Mouse (Mus musculus): Measurements from ENCODE around the gene Snrk. TPM values are rescaled to one million over a fixed set of nuclear protein-coding genes. Genes with fewer than 3 reads are reported as not detected.

Snrk gene
- polyA plus RNA-seq, 1 experiment from 2014 or later = 25.5 TPM

DNA sequence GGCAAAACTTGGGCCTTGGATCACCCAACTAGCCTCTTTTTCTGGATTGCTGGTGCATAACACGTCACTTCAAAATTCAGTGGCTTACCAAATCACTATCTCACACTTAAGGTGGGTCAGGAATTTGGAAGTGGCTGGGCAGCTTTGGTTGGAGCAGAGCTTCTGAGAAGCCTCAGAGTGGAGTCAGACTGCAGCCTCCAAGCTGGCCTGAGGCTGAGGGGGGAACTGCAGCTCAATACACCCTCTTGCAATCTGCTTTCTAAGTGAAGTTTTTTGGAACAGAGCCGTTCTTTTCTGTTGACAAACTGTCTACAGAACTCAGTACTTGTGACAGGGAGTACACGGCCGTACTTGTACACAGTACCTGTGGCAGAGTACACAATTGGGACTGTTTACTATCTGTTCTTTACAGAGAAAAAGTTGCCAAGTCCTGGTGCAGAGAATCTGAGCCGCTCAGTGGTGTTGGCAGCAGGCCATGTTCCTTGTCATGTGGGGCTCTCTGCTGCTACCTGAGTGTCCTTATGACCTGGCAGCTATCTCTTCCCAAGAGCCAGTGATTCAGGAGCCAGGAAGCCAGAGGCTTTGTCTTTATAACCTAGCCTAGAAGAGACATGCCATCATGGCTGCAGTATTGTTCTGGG is 78.1 kb downstream of the Snrk start:
- peaks cover 5% of the 10 kb centered on the region; the same call in 1 of the 2 replicates for H3K4me1 ChIP-seq (ENCODE audit: insufficient read depth)
- no peaks in the 10 kb centered on the region for H3K9me3 ChIP-seq (ENCODE audit: low read length)
- H3K9ac ChIP-seq (replicated peaks) = no peak overlapping the region
- 0 out of 2 replicates have a peak, but pooled peaks cover 7% of the 10 kb centered on the region for H3K36me3 ChIP-seq (replicated peaks; ENCODE audit: insufficient read depth, low read length)
- no peak overlapping the region for H3K4me3 ChIP-seq (ENCODE audit: low read depth, low read length)
- H3K27me3 ChIP-seq (ENCODE audit: insufficient read depth, low read length) = no peaks in the 10 kb centered on the region
- 60% methylated on average over 5 of the region's 5 CpGs for WGBS (ENCODE audit: insufficient replicate concordance)
- H3K27ac ChIP-seq (ENCODE audit: low read depth) = peak overlapping the region; percentile 29
- ATAC-seq (peak; percentile 93), DNase-seq (peak; percentile 78)
- no peak overlapping the region for H3K4me2 ChIP-seq (ENCODE audit: low read depth, low read length)
- no peak for TF ChIP-seq CTCF (IDR thresholded peaks at IDR 0.05; ENCODE audit: low read depth)
- TF ChIP-seq EP300 (IDR thresholded peaks at IDR 0.05; ENCODE audit: low read depth) = no peak

DNA sequence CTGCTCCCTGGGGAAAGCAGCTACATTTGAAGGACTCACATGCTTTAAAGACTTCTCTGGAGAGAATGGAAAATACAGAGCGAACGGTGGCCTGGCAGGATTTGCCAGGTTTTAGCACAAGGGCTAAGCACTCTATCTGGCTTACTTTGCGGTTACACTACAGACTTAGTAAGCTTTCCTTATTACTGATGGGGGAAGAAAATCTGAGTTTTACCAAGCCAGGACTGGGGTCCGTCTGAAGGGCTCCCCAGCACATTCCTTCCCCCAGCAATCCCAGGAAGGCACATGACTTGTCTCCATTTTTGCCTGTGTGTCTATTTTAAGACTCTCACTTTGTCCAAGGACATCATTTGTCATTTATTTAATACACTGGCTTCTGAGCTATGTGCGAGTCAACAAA is 80.0 kb downstream of the Snrk start:
- 0 out of 2 replicates have a peak, but pooled peaks cover 11% of the 10 kb centered on the region for H3K36me3 ChIP-seq (replicated peaks; ENCODE audit: insufficient read depth, low read length)
- peaks cover 5% of the 10 kb centered on the region; the same call in 1 of the 2 replicates for H3K4me1 ChIP-seq (ENCODE audit: insufficient read depth)
- H3K27ac ChIP-seq (ENCODE audit: low read depth) = no peak overlapping the region
- no peak for DNase-seq
- H3K9me3 ChIP-seq (ENCODE audit: low read length) = no peaks in the 10 kb centered on the region
- H3K4me3 ChIP-seq (ENCODE audit: low read depth, low read length) = no peak overlapping the region
- no peak for TF ChIP-seq CTCF (IDR thresholded peaks at IDR 0.05; ENCODE audit: low read depth)
- no peak for TF ChIP-seq EP300 (IDR thresholded peaks at IDR 0.05; ENCODE audit: low read depth)
- H3K9ac ChIP-seq (replicated peaks) = no peak overlapping the region
- H3K4me2 ChIP-seq (ENCODE audit: low read depth, low read length) = no peak overlapping the region
- no peak for ATAC-seq
- 78% methylated on average over 5 of the region's 5 CpGs for WGBS (ENCODE audit: insufficient replicate concordance)
- H3K27me3 ChIP-seq (ENCODE audit: insufficient read depth, low read length) = no peaks in the 10 kb centered on the region

GRCm38 (mm10) chr9:122198621-122199020 is 81.6 kb downstream of the Snrk start:
- no peak overlapping the region for H3K4me3 ChIP-seq (ENCODE audit: low read depth, low read length)
- no peak for ATAC-seq
- H3K27ac ChIP-seq (ENCODE audit: low read depth) = no peak overlapping the region
- H3K27me3 ChIP-seq (ENCODE audit: insufficient read depth, low read length) = no peaks in the 10 kb centered on the region
- no peak overlapping the region for H3K9ac ChIP-seq (replicated peaks)
- DNase-seq = no peak
- H3K36me3 ChIP-seq (replicated peaks; ENCODE audit: insufficient read depth, low read length) = 0 out of 2 replicates have a peak, but pooled peaks cover 11% of the 10 kb centered on the region
- no peaks in the 10 kb centered on the region for H3K9me3 ChIP-seq (ENCODE audit: low read length)
- H3K4me2 ChIP-seq (ENCODE audit: low read depth, low read length) = no peak overlapping the region
- TF ChIP-seq CTCF (IDR thresholded peaks at IDR 0.05; ENCODE audit: low read depth) (no peak), EP300 (IDR thresholded peaks at IDR 0.05; ENCODE audit: low read depth) (no peak)
- WGBS (ENCODE audit: insufficient replicate concordance) = 75% methylated on average over 3 of the region's 3 CpGs
- peaks cover 2% of the 10 kb centered on the region; the same call in 1 of the 2 replicates for H3K4me1 ChIP-seq (ENCODE audit: insufficient read depth)

GRCm38 (mm10) chr9:122199253-122199652 is 82.2 kb downstream of the Snrk start:
- ATAC-seq = no peak

DNA sequence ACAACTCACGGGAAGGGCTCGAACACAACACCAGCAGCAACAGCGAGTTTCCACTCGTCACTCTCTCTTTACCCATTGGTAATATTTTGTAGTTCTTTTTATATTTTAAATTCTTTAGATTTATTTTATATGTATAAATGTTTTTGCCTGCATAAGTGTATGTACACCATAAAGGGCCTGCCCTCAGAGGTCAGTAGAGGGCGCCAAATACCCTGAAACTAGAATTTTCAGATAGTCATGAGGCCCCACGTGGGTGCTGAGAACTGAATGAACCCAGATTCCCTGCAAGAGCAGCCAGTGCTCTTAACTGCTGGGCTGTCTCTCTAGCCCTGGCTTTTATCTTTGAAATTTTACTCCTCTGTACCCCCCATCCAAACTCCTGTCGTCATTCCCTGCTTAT is 87.4 kb downstream of the Snrk start:
- no peaks in the 10 kb centered on the region for H3K9me3 ChIP-seq (ENCODE audit: low read length)
- no peaks in the 10 kb centered on the region for H3K27me3 ChIP-seq (ENCODE audit: insufficient read depth, low read length)
- no peak overlapping the region for H3K27ac ChIP-seq (ENCODE audit: low read depth)
- no peak overlapping the region for H3K4me3 ChIP-seq (ENCODE audit: low read depth, low read length)
- ATAC-seq (no peak), DNase-seq (peak; percentile 43)
- peaks cover 11% of the 10 kb centered on the region; the same call in 1 of the 2 replicates for H3K4me1 ChIP-seq (ENCODE audit: insufficient read depth)
- WGBS (ENCODE audit: insufficient replicate concordance) = 70% methylated on average over 7 of the region's 7 CpGs
- H3K9ac ChIP-seq (replicated peaks) = no peak overlapping the region
- H3K4me2 ChIP-seq (ENCODE audit: low read depth, low read length) = no peak overlapping the region
- 0 out of 2 replicates have a peak, but pooled peaks cover 6% of the 10 kb centered on the region for H3K36me3 ChIP-seq (replicated peaks; ENCODE audit: insufficient read depth, low read length)
- no peak for TF ChIP-seq EP300 (IDR thresholded peaks at IDR 0.05; ENCODE audit: low read depth)
- TF ChIP-seq CTCF (IDR thresholded peaks at IDR 0.05; ENCODE audit: low read depth) = peak; percentile 47

More at GRCm38 (mm10) chr9:122199253-122199652, 82.2 kb downstream of the Snrk start:
- TF ChIP-seq CTCF (IDR thresholded peaks at IDR 0.05; ENCODE audit: low read depth) (peak; percentile 61), EP300 (IDR thresholded peaks at IDR 0.05; ENCODE audit: low read depth) (no peak)
- Histone ChIP-seq H3K27me3 (ENCODE audit: insufficient read depth, low read length) (no peaks in the 10 kb centered on the region), H3K4me3 (ENCODE audit: low read depth, low read length) (no peak overlapping the region), H3K4me2 (ENCODE audit: low read depth, low read length) (no peak overlapping the region), H3K27ac (ENCODE audit: low read depth) (no peak overlapping the region), H3K9me3 (ENCODE audit: low read length) (no peaks in the 10 kb centered on the region), H3K36me3 (replicated peaks; ENCODE audit: insufficient read depth, low read length) (0 out of 2 replicates have a peak, but pooled peaks cover 11% of the 10 kb centered on the region), H3K4me1 (ENCODE audit: insufficient read depth) (no peaks in the 10 kb centered on the region), H3K9ac (replicated peaks) (no peak overlapping the region)
- DNase-seq = peak; percentile 51
- WGBS (ENCODE audit: insufficient replicate concordance) = 59% methylated on average over 6 of the region's 6 CpGs

DNA sequence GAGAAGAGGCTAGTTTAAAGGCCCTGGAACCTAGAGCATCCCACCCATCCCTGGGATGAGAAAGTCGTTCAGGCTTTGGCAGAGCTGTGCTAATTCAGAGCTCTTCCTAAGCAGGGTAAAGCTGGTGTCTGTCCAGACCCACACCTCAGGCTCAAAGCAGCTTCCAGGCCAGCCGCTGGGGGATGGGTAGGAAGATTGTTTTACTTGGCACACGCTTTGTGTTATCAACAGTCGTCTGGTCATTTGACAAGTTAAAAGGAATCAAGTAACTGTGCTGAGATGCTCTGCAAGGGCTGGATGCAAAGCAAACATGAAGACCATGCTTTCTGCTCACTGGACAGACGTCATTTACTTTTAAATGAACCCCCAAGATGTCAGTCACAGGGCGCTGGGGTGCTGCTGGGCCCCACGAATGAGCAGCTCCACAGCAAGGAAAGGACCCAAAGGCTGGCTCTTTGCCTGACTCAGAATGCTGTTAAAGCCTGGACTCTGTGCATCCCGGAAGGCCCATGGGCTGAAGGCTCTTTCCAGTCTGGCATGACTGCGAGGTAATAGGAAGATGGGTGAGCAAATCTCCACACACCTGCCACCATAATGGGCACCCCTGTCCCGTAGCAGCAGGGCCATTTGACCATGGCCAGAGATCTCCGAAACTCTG is 88.6 kb downstream of the Snrk start:
- ATAC-seq = no peak
- 60% methylated on average over 11 of the region's 11 CpGs for WGBS (ENCODE audit: insufficient replicate concordance)
- no peak for TF ChIP-seq EP300 (IDR thresholded peaks at IDR 0.05; ENCODE audit: low read depth)
- no peak for TF ChIP-seq CTCF (IDR thresholded peaks at IDR 0.05; ENCODE audit: low read depth)

More for the DNA sequence above, 88.6 kb downstream of the Snrk start:
- H3K36me3 ChIP-seq (replicated peaks; ENCODE audit: insufficient read depth, low read length) = 0 out of 2 replicates have a peak, but pooled peaks cover 5% of the 10 kb centered on the region
- H3K27me3 ChIP-seq (ENCODE audit: insufficient read depth, low read length) = no peaks in the 10 kb centered on the region
- H3K4me2 ChIP-seq (ENCODE audit: low read depth, low read length) = no peak overlapping the region
- H3K9me3 ChIP-seq (ENCODE audit: low read length) = no peaks in the 10 kb centered on the region
- H3K9ac ChIP-seq (replicated peaks) = no peak overlapping the region
- peaks cover 11% of the 10 kb centered on the region; the same call in 1 of the 2 replicates for H3K4me1 ChIP-seq (ENCODE audit: insufficient read depth)
- H3K4me3 ChIP-seq (ENCODE audit: low read depth, low read length) = no peak overlapping the region
- H3K27ac ChIP-seq (ENCODE audit: low read depth) = no peak overlapping the region
- peak; percentile 37 for DNase-seq

Data from liver, postnatal 0 days (tissue).